Mouse (Mus musculus) mouse embryonic stem cell (cell line): ENCODE data around the gene Per3.

Source experiments
- in situ Hi-C, 2 experiments: fragments of 300-500 bp; cut with MboI; formaldehyde crosslinking; loops; 1 replicate in 1 of 2; 3 replicates in 1 of 2; pipeline ENCODE4 v1.14.3; 2019 to 2020; ENCODE audit warnings: low sequenced_read_pairs in 2 of 2, low pct_unique_long_range_greater_than_20kb in 1 of 2, mixed read lengths in 1 of 2; ENCODE audit not compliant: unreplicated experiment in 1 of 2

The Per3 gene

GRCm38 (mm10) chr4:151044037-151044943 is at the start of gene Per3:
Gene Per3 (minus strand): TSS chr4:151044665.
- in situ Hi-C loops: no loop called here

GRCm38 (mm10) chr4:151089270-151089669 is 44.8 kb upstream of the Per3 start, which contains the start of gene Gm13090:
Gene Gm13090 (plus strand): TSS chr4:151089570.
- in situ Hi-C loops: no loop called here

- in situ Hi-C loops: no loop called here
These were observed 44.4 kb upstream of the Per3 start for GRCm38 (mm10) chr4:151088819-151089218.

GRCm38 (mm10) chr4:151087358-151087757 is 42.9 kb upstream of the Per3 start:
- in situ Hi-C loops: no loop called here

- in situ Hi-C loops: no loop called here
These were observed 38.6 kb upstream of the Per3 start for GRCm38 (mm10) chr4:151083027-151083426.

- in situ Hi-C loops: no loop called here
These were observed 37.5 kb upstream of the Per3 start for GRCm38 (mm10) chr4:151081977-151082376.

GRCm38 (mm10) chr4:151081355-151081754 is 36.9 kb upstream of the Per3 start:
- in situ Hi-C loops: no loop called here

- in situ Hi-C loops: loop anchor here (5.0 kb wide), 1 partner anchor 67 kb away; no protein-coding TSS in a partner anchor
These were observed 30.4 kb upstream of the Per3 start for GRCm38 (mm10) chr4:151074817-151075216.

- in situ Hi-C loops: no loop called here
These were observed 28.8 kb upstream of the Per3 start for GRCm38 (mm10) chr4:151073108-151073744.

- in situ Hi-C loops: no loop called here
These were observed 26.5 kb upstream of the Per3 start for GRCm38 (mm10) chr4:151070962-151071361.

- in situ Hi-C loops: no loop called here
These were observed 24.3 kb upstream of the Per3 start for GRCm38 (mm10) chr4:151068751-151069150.

GRCm38 (mm10) chr4:151059566-151059965 is 15.1 kb upstream of the Per3 start:
- in situ Hi-C loops: no loop called here

GRCm38 (mm10) chr4:151058634-151059033 is 14.2 kb upstream of the Per3 start:
- in situ Hi-C loops: no loop called here

- in situ Hi-C loops: no loop called here
These were observed 13.2 kb upstream of the Per3 start, which contains the start of gene Vamp3 for GRCm38 (mm10) chr4:151057347-151058321. Gene Vamp3 (minus strand): TSS chr4:151057963.

GRCm38 (mm10) chr4:151051162-151051561 is 6.7 kb upstream of the Per3 start:
- in situ Hi-C loops: no loop called here

GRCm38 (mm10) chr4:151046524-151046923 is 2.1 kb upstream of the Per3 start:
- in situ Hi-C loops: no loop called here

- in situ Hi-C loops: no loop called here
These were observed 592 bp upstream of the Per3 start for GRCm38 (mm10) chr4:151044944-151045570.

GRCm38 (mm10) chr4:151043281-151043680 is 1.2 kb downstream of the Per3 start:
- in situ Hi-C loops: no loop called here
